Mouse (Mus musculus): Measurements from ENCODE around the gene Pepd. TPM values are rescaled to one million over a fixed set of nuclear protein-coding genes. Genes with fewer than 3 reads are reported as not detected.
A peak's percentile ranks its signal among the peaks of the same experiment; 100 is the strongest.

Gene Pepd
- total RNA-seq, 1 experiment: 53.9 TPM

DNA sequence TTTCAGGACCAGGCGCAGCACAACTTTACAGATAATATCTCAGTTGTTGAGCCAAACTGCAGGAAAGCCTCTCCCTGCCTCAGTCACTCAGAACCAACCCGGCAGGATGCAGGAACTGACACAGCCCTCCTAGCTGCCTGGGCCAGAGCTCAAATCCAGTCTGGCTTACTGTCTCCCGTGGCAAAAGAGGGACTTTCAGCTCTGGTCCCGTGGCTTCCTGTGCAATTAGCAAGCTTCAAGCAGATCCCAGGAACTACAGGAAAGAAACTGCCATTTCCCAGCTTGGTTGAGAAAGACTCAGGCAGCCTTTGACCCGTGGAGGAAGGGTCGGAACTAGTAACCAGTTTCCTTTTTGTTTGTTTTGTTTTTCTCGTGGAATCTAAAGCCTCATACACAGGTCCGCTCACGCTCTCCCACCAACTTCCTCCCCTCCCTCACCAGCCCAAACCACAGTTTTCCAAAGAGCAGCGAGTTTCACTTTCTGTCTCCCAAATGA lies 168.7 kb downstream of the Pepd start:
- Histone ChIP-seq H3K4me3 (ENCODE audit: insufficient read depth in 1 of 2, low read depth in 1 of 2, low read length in 2 of 2, poor library complexity in 1 of 2, severe bottlenecking in 1 of 2) (no peak overlapping the region), H3K27ac (ENCODE audit: insufficient read depth, low read depth, low read length, poor library complexity, severe bottlenecking) (no peak overlapping the region), H3K9me3 (ENCODE audit: control insufficient read depth, insufficient read depth, low read depth, low read length) (no peaks in the 10 kb centered on the region), H3K36me3 (ENCODE audit: control insufficient read depth, insufficient read depth, low read length, poor library complexity, severe bottlenecking) (no peaks in the 10 kb centered on the region), H3K9ac (ENCODE audit: insufficient read depth, low read depth, low read length, poor library complexity, severe bottlenecking) (no peak overlapping the region), H3K4me1 (ENCODE audit: control insufficient read depth in 2 of 2, insufficient read depth in 2 of 2, low read length in 2 of 2, poor library complexity in 1 of 2) (no peaks in the 10 kb centered on the region)
- in situ Hi-C loops (cut with MboI; ENCODE audit: low sequenced_read_pairs in 2 of 2, unreplicated experiment in 2 of 2): no loop called here
- no peak for TF ChIP-seq ZC3H11A (IDR thresholded peaks at IDR 0.05; ENCODE audit: borderline replicate concordance, low read depth, low read length)
- no peak for DNase-seq (ENCODE audit: low read depth, low spot score)

DNA sequence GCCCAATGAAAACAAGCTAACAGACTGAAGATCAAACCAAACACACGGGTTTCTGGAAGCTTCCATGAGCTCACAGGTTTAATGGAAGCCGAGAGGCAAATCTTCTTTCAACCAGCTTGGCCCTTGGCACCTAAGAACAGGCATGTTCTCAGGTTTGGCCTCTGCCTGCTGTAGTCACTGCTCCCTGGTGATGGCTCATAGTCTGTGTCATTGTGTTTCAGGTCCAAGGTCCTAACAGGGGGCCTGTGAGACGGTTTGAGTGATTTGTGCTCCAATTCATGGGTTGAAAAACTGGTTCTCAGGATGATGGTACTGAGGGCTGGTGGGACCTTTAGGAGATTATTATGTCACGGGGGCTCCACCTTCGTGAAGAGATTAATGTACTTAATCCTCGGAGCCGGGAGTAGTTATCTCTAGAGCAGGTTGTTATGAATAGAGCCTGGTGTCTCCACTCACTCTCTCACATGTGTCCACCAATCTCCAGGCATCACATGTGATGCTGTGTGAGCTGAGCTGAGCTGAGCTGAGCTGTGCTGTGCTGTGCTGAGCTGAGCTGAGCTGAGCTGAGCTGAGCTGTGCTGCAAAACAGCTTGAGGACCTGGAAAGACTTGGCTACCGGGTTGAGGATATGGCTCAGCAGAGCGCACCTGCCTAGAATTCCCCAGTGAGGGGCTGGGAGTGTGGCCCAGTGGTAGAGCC lies 169.4 kb downstream of the Pepd start:
- Histone ChIP-seq H3K9ac (ENCODE audit: insufficient read depth, low read depth, low read length, poor library complexity, severe bottlenecking) (no peak overlapping the region), H3K4me3 (ENCODE audit: insufficient read depth in 1 of 2, low read depth in 1 of 2, low read length in 2 of 2, poor library complexity in 1 of 2, severe bottlenecking in 1 of 2) (no peak overlapping the region), H3K36me3 (ENCODE audit: control insufficient read depth, insufficient read depth, low read length, poor library complexity, severe bottlenecking) (no peaks in the 10 kb centered on the region), H3K27ac (ENCODE audit: insufficient read depth, low read depth, low read length, poor library complexity, severe bottlenecking) (no peak overlapping the region), H3K4me1 (ENCODE audit: control insufficient read depth in 2 of 2, insufficient read depth in 2 of 2, low read length in 2 of 2, poor library complexity in 1 of 2) (no peaks in the 10 kb centered on the region; a peak in 1 of 4 replicates), H3K9me3 (ENCODE audit: control insufficient read depth, insufficient read depth, low read depth, low read length) (no peaks in the 10 kb centered on the region)
- in situ Hi-C loops (cut with MboI; ENCODE audit: low sequenced_read_pairs in 2 of 2, unreplicated experiment in 2 of 2): no loop called here
- DNase-seq (ENCODE audit: low read depth, low spot score): no peak
- TF ChIP-seq ZNF384 (IDR thresholded peaks at IDR 0.05; ENCODE audit: low read depth, low read length) (no peak), ZC3H11A (IDR thresholded peaks at IDR 0.05; ENCODE audit: borderline replicate concordance, low read depth, low read length) (no peak), HCFC1 (IDR thresholded peaks at IDR 0.05; ENCODE audit: borderline replicate concordance, insufficient read depth, low read length) (no peak), CHD2 (IDR thresholded peaks at IDR 0.05; ENCODE audit: low read depth, low read length) (no peak), MAFK (IDR thresholded peaks at IDR 0.05; ENCODE audit: insufficient read depth, low read depth, low read length) (no peak)

DNA sequence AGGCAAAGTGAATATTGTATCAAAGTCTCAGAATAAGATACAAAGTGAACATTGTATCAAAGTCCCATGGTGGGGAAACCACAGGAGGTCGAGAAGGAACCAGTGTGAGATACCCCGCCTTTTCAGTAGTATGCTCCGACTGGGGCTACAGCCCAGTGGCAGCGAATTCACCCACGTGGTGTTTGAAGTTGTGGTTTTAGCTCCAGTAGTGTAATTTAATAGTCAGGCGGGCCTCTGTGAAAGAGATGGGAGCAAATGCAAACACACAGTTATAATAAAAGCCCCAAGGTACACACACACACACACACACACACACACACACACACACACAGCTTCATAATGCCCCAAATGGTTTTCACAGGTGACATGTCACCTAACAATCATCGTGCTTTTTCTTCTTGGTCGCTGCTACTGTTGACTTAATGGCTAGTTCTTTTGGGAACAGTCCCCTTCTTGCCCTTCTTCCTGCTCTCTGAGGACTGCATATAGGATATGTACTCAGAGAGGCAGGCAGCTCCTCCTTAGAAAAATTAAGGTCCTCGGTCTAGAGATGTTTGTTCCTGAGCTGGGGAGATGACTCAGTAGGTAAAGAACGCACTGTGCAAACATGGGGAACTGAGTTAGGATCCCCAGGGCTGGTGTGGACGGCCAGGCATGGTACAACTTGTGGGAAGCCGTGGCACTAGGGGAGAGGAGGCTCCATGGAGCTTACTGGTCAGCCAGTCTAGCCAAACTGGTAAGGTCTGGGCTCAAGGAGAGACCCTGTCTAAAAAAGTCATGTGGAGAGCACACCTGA lies 172.6 kb downstream of the Pepd start:
- H3K36me3 ChIP-seq (ENCODE audit: control insufficient read depth, insufficient read depth, low read length, poor library complexity, severe bottlenecking): no peaks in the 10 kb centered on the region
- no peak for TF ChIP-seq ZNF384 (IDR thresholded peaks at IDR 0.05; ENCODE audit: low read depth, low read length)
- TF ChIP-seq CHD2 (IDR thresholded peaks at IDR 0.05; ENCODE audit: low read depth, low read length): no peak
- no peak for TF ChIP-seq ZC3H11A (IDR thresholded peaks at IDR 0.05; ENCODE audit: borderline replicate concordance, low read depth, low read length)
- TF ChIP-seq HCFC1 (IDR thresholded peaks at IDR 0.05; ENCODE audit: borderline replicate concordance, insufficient read depth, low read length): no peak
- no peak for TF ChIP-seq MAFK (IDR thresholded peaks at IDR 0.05; ENCODE audit: insufficient read depth, low read depth, low read length)
- no peak for DNase-seq (ENCODE audit: low read depth, low spot score)
- no peak overlapping the region for H3K4me3 ChIP-seq (ENCODE audit: insufficient read depth in 1 of 2, low read depth in 1 of 2, low read length in 2 of 2, poor library complexity in 1 of 2, severe bottlenecking in 1 of 2)
- H3K9me3 ChIP-seq (ENCODE audit: control insufficient read depth, insufficient read depth, low read depth, low read length): no peaks in the 10 kb centered on the region
- H3K27ac ChIP-seq (ENCODE audit: insufficient read depth, low read depth, low read length, poor library complexity, severe bottlenecking): no peak overlapping the region
- in situ Hi-C loops (cut with MboI; ENCODE audit: low sequenced_read_pairs in 2 of 2, unreplicated experiment in 2 of 2): no loop called here
- no peaks in the 10 kb centered on the region; a peak in 1 of 4 replicates for H3K4me1 ChIP-seq (ENCODE audit: control insufficient read depth in 2 of 2, insufficient read depth in 2 of 2, low read length in 2 of 2, poor library complexity in 1 of 2)
- H3K9ac ChIP-seq (ENCODE audit: insufficient read depth, low read depth, low read length, poor library complexity, severe bottlenecking): no peak overlapping the region

DNA sequence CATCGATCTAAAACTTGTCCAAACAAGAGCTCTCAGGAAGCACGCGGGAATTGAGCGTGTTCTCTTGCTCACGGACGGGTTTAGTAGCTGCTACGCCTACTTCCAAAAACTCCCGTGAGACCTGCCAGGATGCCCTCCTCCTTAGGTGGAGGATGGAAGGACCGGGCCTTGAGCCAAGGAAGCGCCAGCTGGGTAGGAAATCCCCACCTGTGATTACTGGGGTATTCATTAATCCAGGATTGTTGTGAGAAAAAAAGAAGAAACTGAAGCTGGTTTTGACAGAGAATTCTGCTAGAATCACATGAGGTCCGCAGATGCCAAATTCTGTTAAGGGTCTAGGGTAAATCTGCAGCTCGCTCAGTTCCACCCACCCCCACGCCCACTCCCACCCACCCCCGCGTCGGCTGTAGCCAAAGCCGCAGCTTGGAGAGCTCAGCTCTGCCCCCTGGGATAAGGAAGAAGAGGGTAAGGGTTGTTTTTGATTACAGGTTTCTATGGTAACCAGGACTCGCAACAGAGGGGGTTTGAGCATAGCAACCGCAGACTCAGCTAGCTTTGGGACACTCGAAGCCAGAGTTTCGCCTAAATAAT lies 174.2 kb downstream of the Pepd start:
- Histone ChIP-seq H3K36me3 (ENCODE audit: control insufficient read depth, insufficient read depth, low read length, poor library complexity, severe bottlenecking) (no peaks in the 10 kb centered on the region), H3K4me3 (ENCODE audit: insufficient read depth in 1 of 2, low read depth in 1 of 2, low read length in 2 of 2, poor library complexity in 1 of 2, severe bottlenecking in 1 of 2) (no peak overlapping the region), H3K9me3 (ENCODE audit: control insufficient read depth, insufficient read depth, low read depth, low read length) (no peaks in the 10 kb centered on the region), H3K27ac (ENCODE audit: insufficient read depth, low read depth, low read length, poor library complexity, severe bottlenecking) (no peak overlapping the region), H3K4me1 (ENCODE audit: control insufficient read depth in 2 of 2, insufficient read depth in 2 of 2, low read length in 2 of 2, poor library complexity in 1 of 2) (no peaks in the 10 kb centered on the region; a peak in 1 of 4 replicates), H3K9ac (ENCODE audit: insufficient read depth, low read depth, low read length, poor library complexity, severe bottlenecking) (no peak overlapping the region)
- DNase-seq (ENCODE audit: low read depth, low spot score): peak; percentile 26
- in situ Hi-C loops (cut with MboI; ENCODE audit: low sequenced_read_pairs in 2 of 2, unreplicated experiment in 2 of 2): no loop called here
- no peak for TF ChIP-seq MAFK (IDR thresholded peaks at IDR 0.05; ENCODE audit: insufficient read depth, low read depth, low read length)
- no peak for TF ChIP-seq CHD2 (IDR thresholded peaks at IDR 0.05; ENCODE audit: low read depth, low read length)
- TF ChIP-seq HCFC1 (IDR thresholded peaks at IDR 0.05; ENCODE audit: borderline replicate concordance, insufficient read depth, low read length): no peak
- TF ChIP-seq ZNF384 (IDR thresholded peaks at IDR 0.05; ENCODE audit: low read depth, low read length): no peak

Data from ES-E14 (cell line).